Mouse (Mus musculus): ENCODE data around the gene Olfr557.

Gene Olfr557

DNA sequence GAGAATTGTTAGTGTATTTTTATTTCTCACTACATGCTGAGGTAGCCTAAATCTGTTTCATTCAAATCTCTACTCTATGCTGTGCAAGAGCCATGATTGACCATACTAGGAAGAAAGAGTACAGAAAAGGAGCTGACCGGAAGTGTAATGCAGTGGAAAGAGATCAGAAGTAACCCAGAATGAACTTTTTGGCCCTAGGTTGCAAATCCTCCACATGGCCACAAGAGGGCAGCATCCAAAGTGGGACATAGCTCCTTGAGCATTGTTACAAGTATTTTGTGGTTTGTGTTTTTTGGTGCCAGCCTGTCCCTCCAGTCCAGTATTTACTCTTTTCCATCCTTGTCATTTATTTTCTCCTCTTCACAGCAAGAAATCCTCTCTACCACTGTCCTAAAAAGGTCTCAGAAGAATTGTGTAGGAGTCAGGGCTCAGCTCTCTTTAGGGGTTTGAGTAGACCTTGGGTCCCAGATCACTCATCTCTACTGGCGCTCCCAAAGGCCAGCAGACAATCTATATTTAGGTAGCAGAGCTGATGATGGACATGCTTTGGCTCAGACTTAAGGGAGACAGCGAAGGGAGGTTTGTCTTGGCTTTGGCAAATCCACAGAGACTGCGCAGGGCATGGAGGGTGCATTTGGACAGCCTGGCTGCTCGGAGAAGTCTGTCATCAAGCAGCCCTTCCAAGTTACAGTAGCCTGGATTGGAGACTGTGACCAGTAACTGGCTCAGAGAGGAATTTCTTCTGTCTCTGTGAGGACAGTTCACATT lies at the start of gene Olfr557:
Gene Olfr557 (plus strand): TSS at position 553 of the 768 bp plus-strand sequence.
- peak; percentile 23 for DNase-seq

DNA sequence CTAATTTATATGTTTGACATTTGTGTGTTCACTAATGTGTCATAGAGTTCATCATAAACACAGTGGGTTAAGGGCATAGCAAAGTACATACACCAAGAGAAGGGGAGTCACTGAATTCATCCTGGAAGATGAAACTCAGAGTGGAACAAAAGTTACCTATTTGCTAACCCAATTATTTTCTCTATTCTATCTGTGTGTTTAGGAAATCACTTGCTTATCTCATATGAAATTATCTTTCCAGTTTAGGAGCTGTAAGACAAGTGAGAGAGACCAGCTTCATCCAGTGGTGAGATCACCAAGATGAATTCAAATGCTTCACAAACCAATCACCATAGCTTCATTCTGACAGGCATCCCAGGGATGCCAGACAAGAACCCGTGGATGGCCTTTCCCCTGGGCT lies 37.2 kb upstream of the Olfr557 start, which contains the start of gene Olfr555:
Gene Olfr555 (plus strand): TSS at position 301 of the 400 bp plus-strand sequence.
- no peak for DNase-seq

DNA sequence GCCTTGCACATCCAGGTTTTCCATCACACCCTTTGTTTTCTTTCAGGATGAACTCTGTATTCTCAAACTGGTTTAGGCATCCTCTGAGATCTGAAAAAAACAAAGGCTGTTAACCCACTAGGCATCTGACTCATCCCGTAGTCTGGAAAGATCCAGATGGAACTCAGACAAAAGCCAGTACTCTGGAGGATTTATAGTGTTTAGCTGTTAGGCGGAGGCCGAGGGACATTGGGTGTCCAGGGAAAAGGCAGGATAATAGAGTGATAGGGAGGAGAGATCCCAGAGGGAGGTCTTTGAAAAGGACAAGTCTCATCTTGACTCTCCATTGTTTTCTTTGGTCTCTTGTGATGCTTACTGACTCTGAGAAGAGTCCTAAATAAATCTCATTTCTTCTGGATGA lies 31.1 kb upstream of the Olfr557 start, which contains the start of gene Olfr556:
Gene Olfr556 (plus strand): TSS at position 301 of the 400 bp plus-strand sequence.
- no peak for DNase-seq

DNA sequence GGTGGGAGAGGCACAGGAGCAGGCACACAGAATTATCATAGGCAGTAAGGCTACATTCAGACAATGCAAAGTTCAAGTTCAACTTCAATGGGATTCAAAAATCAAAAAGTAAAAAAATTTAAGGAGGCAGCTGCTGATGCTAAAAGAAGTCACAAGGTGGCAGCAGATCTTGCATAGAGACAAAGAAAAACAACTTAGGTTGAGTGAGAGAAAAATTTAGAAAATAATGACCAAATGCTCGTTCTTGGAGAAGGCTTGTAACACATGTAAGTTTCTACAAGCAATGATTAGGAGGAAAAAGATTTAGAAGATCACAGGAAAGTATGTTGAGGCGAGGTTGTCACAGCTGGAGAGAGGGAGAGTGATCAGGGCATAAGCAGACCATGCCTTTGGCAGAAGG lies 30.3 kb upstream of the Olfr557 start:
- DNase-seq = no peak

DNA sequence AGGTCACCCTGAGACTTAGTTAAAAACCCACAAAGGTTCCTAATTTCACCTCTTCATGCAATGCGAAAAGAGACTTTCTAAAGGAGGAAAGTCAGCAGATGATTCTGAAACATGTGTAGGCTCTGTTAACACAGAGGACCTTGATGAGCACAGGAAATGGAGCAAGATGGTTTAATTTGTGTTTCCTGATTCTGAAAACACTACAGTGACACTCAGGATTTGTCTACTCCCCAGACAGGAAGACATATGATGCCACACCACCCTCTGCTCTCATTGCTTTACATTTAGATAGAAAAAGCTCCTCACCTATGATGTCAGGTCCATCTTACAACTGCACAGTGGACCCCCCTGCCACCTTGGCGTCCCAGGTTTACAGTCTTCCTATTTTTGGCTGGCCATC lies 19.5 kb upstream of the Olfr557 start:
- DNase-seq = no peak

DNA sequence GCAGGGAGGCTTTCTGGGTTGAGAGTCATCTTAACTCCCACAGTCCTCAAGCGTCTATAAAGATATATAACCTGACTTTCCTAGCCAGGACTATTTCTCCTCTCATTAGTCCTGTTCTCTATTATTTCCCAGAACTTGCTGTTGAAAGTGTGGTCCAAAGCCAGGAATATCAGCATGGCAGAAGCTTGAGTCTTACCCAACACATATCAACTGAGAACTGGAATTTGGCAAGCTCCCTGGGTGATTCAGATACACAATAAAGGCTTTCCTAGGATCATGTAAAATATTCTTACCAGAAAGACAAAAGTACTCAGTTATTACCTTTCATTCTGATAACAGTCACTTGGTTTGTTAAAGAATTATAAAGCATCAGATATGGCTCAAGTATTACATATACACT lies 13.8 kb upstream of the Olfr557 start:
- no peak for DNase-seq

DNA sequence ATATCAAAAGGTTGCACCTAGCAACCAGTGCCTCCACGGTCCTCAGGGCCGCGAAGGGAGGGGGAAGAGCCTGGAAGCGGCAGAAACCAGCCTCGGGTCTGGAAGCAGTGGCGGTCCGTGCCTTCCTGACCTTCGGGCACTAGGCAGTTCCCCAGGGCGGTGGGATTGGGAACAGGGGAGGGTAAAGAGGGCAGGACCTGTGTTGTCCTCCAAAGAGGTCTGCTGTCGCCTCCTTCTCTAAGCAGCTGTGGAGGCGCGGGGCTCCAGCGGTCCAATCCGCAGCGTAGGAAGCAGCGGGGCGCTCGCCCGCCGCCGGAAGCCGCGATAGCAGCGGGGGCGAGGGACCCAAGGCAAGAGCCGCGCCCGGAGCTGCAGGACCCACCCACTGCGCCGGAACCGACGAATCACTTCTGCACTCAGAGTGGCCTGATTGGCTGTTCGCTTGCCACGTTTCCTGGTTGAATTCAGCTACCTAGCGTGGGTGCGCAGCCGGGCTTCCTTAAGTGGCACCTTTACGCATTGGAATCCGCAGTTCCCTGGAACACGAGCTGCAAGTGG lies 8.7 kb upstream of the Olfr557 start, which contains the start of gene Trim68:
Gene Trim68 (minus strand): TSS at position 384 of the 558 bp plus-strand sequence.
- peak; percentile 94 for DNase-seq

DNA sequence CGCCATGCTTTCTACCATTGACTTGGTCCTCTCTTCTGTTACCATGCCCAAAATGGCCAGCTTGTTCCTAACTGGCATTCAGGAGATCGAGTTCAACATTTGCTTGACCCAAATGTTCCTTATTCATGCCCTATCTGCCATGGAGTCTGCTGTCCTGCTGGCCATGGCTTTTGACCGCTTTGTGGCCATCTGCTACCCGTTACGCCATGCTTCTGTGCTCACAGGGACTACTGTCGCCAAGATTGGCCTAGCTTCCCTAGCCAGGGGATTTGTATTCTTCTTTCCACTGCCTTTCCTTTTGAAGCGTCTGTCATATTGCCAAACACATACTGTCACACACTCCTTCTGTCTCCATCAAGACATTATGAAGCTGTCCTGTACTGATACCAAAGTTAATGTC lies 2.8 kb downstream of the Olfr557 start:
- DNase-seq = no peak

DNA sequence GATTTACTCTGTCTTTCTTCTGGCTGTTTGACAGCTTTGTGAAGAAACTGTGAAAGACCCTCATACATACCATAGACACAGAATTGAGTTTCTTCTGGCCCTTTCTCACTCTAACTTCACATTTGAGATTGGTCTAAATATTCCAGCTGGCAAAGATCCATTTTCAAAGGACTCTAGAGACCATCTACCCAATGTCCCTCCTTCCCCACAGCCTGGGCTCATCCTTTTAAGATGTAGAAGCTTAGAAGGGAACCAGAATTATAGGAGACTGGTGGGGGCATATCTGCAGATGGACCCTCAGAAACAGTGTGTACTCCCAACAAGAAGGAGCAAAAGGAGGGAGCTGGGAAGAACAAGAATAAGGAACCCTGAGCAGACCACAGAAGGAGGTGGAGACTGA lies 6.2 kb downstream of the Olfr557 start, which contains the start of gene Olfr558:
Gene Olfr558 (plus strand): TSS at position 301 of the 400 bp plus-strand sequence.
- DNase-seq = no peak

DNA sequence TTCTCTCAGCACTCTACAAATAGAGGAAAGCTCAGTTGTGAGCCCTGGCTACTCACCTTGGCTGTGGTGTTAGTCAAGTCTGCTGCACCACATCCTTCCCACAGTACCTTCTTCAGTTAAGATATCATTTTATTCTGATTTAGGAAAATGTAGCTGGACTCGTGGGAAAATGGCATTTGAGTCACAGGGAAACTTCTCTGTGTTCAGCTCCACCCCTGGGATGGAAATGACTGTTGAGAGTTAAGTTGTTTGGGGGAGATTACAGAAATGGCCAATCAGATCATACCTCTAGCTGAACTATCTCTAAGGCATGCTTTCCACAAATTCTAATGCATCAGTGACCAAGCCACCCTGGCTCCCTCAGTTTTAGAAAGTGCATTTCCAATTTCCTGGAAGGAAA lies 23.3 kb downstream of the Olfr557 start, which contains the start of gene Olfr33:
Gene Olfr33 (minus strand): TSS at position 101 of the 400 bp plus-strand sequence.
- no peak for DNase-seq

DNA sequence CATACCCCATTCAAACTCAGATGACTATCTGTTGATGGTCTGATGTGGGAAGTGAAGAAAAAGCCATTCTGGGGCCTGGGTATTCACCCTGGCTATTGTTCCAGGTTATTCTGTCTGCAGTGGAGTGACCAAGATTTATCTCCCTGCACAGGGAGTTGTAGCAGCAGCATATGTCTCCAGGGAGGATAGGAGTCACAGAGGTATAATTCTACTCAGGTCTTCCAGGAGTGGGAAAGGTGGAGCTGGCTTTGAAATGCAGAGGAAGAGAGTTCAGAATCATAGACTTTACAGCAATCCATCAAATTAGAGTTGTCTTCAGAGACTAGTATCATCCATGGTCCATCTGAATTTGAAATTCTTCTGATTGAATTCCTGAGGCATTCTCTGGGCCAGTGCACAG lies 31.7 kb downstream of the Olfr557 start, which contains the start of gene Olfr559:
Gene Olfr559 (minus strand): TSS at position 101 of the 400 bp plus-strand sequence.
- DNase-seq = no peak

DNA sequence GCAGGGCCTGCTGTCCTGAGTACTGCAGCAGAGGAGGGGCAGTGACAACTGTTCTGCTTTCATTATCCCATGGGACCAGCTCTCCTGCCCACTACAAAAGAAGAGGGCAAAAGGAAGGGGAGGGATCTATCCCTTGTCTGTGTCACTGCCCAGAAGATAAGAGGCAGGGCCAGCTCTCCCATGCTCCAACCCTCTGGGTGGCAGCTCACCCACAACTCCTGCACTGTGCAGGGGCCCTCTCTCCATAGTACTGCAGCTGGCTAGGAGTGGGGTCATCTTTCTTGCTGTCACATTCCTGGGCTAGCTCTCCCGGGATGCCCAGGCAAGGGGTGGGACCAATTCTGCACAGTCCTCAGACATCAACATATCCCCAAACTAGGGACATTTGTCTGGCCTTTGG lies 38.1 kb downstream of the Olfr557 start:
- no peak for DNase-seq

DNA sequence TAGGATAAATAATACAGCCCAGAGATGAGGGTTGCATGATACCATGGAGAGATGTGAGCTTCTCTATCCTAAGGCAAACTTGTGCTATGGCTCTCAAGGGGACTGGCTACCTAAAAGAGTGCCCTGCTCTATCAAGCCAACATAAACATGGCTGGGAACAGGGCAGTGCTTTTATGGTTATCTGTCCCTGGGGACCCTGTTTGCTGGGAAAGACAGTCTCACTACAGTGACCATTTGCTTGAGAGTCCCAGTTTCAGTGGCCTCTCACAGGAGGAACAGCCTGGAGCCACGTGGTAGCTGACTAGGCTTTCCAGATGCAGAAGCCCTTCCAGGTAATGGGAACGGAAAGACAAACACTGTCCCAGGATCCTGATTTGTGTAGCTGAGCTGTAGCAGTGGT lies 42.0 kb downstream of the Olfr557 start:
- no peak for DNase-seq

All from thymus, postnatal 25 days (tissue).